Mouse (Mus musculus) kidney, adult 18-20 months (tissue): ENCODE measurements around the gene Col4a2.

Source experiments
- DNase-seq: peaks from one replicate; pipeline ENCODE4 v3.0.0; 2021

The Col4a2 gene

GRCm38 (mm10) chr8:11312349-11313175 lies at the start of gene Col4a2, which contains the start of gene Col4a1:
Col4a2 (plus strand) TSS chr8:11312805.
Col4a1 (minus strand) TSS chr8:11312826.
- DNase-seq, result peak; percentile 86

GRCm38 (mm10) chr8:11263848-11264247 lies 48.8 kb upstream of the Col4a2 start:
- DNase-seq, result no peak

GRCm38 (mm10) chr8:11265971-11266370 lies 46.6 kb upstream of the Col4a2 start:
- DNase-seq, result no peak

- no peak for DNase-seq
Measured at GRCm38 (mm10) chr8:11266471-11266870, 46.1 kb upstream of the Col4a2 start.

- no peak for DNase-seq
Measured at GRCm38 (mm10) chr8:11268753-11269152, 43.9 kb upstream of the Col4a2 start.

GRCm38 (mm10) chr8:11270826-11271225 lies 41.8 kb upstream of the Col4a2 start:
- peak; percentile 59 for DNase-seq

GRCm38 (mm10) chr8:11272205-11272604 lies 40.4 kb upstream of the Col4a2 start:
- no peak for DNase-seq

GRCm38 (mm10) chr8:11273506-11274158 lies 39.0 kb upstream of the Col4a2 start:
- no peak for DNase-seq

GRCm38 (mm10) chr8:11274415-11274814 lies 38.2 kb upstream of the Col4a2 start:
- no peak for DNase-seq

- no peak for DNase-seq
Measured at GRCm38 (mm10) chr8:11276286-11276685, 36.3 kb upstream of the Col4a2 start.

GRCm38 (mm10) chr8:11277602-11278051 lies 35.0 kb upstream of the Col4a2 start:
- DNase-seq, result no peak

GRCm38 (mm10) chr8:11278101-11278611 lies 34.4 kb upstream of the Col4a2 start:
- DNase-seq, result no peak

- peak; percentile 84 for DNase-seq
Measured at GRCm38 (mm10) chr8:11279296-11279826, 33.2 kb upstream of the Col4a2 start.

GRCm38 (mm10) chr8:11280721-11281268 lies 31.8 kb upstream of the Col4a2 start:
- no peak for DNase-seq

GRCm38 (mm10) chr8:11282139-11282538 lies 30.5 kb upstream of the Col4a2 start:
- no peak for DNase-seq

GRCm38 (mm10) chr8:11282696-11283095 lies 29.9 kb upstream of the Col4a2 start:
- no peak for DNase-seq

GRCm38 (mm10) chr8:11283217-11283616 lies 29.4 kb upstream of the Col4a2 start:
- DNase-seq, result peak; percentile 67

- no peak for DNase-seq
Measured at GRCm38 (mm10) chr8:11285437-11285836, 27.2 kb upstream of the Col4a2 start.

GRCm38 (mm10) chr8:11287139-11287538 lies 25.5 kb upstream of the Col4a2 start:
- no peak for DNase-seq

- no peak for DNase-seq
Measured at GRCm38 (mm10) chr8:11288286-11288685, 24.3 kb upstream of the Col4a2 start.

GRCm38 (mm10) chr8:11290533-11290932 lies 22.1 kb upstream of the Col4a2 start:
- DNase-seq, result no peak

GRCm38 (mm10) chr8:11292611-11293010 lies 20.0 kb upstream of the Col4a2 start:
- DNase-seq, result no peak

- DNase-seq, result no peak
Measured at GRCm38 (mm10) chr8:11296282-11296943, 16.2 kb upstream of the Col4a2 start.
